Mouse (Mus musculus) neutrophil, adult 83 days (primary cell): ENCODE measurements around the gene Ccser2. TPM values are rescaled to one million over a fixed set of nuclear protein-coding genes. Genes with fewer than 3 reads are reported as not detected.

Experiments used
- total RNA-seq, 2 experiments: library from RNA; stranded (reverse); gene quantifications; one replicate each; pipeline ENCODE4 v1.2.4; 2023

The Ccser2 gene
- 10 to 100 TPM in 1 of 2 experiments, 1 to 10 TPM in 1; 8.9 to 11.4 TPM for total RNA-seq

GRCm38 (mm10) chr14:36968628-36969147 is at the start of gene Ccser2:
Gene Ccser2, minus strand, starts transcription at chr14:36968777.

Other genes starting within 250 kb of the Ccser2 start
- not detected for gene Rgr, start 80.2 kb upstream of the Ccser2 start, total RNA-seq
- gene Lrit1, start 86.1 kb upstream of the Ccser2 start, total RNA-seq = not detected
- not detected for gene Lrit2, start 99.2 kb upstream of the Ccser2 start, total RNA-seq
- not detected for gene Cdhr1, start 129.6 kb upstream of the Ccser2 start, total RNA-seq
- not detected for gene 2610528A11Rik, start 145.2 kb upstream of the Ccser2 start, total RNA-seq
- gene Ghitm, start 166.5 kb upstream of the Ccser2 start, total RNA-seq = 10 to 100 TPM; 88.6 to 90.3 TPM